Mouse (Mus musculus): ENCODE measurements at regions not wholly inside any gene's neighbourhood (a gene's known extent, or its start where the extent isn't known, plus 50 kb on each side); places are given as distances from the start of the nearest gene placed in this dataset.

DNA sequence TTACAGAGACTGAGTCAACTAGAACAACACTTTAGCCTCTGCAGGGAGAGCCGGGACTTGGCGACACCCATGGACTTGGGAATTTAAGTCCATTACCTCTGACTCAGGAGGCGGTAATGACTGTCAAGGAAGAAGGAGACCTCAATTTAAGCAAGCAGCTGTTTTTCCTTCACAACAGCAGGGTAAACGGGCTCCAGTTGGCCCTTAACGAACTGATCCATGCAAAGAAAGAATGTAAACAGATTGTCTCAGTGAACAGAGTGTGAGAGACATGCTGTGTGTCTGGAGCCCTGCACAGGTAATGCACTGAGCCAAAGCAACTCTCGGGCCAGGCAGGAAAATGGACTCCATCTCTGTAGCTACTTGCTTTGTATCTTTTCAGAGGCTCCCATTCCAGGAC lies 98.5 kb upstream of the Maf start:
- DNase-seq, result no peak

DNA sequence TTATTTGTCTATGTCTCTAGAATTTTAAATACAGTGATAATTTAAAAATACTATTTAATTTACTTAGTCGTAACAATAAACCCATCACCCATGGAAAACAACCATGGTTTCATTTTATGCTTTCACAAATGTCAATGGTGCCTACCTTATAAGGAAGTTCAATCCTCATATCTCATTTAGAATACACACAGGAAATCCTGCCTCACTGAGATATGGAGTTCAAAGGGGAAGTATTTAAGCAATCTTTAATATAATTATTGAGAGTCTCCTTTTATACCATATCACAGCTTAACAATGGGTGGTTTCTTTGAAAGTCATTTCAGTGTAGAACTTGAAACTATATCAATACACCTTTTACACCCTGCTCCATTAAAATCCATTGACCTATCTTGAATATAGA lies 86.0 kb upstream of the Maf start:
- no peak for DNase-seq

DNA sequence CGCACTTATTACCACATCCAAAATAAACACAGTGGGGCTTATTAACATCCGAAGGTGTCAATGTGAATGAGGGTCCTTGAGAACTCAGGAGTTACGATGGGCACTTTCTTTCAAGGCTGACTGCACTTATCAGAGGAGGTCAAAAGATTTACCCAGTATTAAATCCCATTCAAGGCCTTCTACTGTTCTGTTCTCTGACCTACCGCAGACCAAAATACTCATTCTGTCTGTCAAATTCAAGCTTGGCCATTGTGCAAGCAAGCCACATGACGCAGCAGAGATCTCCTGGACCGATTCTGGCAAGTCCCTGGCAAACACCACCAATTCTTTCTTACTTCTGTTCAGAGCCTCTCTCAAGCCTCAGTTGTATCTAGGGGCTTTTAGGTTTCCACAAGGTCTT lies 80.8 kb upstream of the Maf start:
- no peak for DNase-seq

DNA sequence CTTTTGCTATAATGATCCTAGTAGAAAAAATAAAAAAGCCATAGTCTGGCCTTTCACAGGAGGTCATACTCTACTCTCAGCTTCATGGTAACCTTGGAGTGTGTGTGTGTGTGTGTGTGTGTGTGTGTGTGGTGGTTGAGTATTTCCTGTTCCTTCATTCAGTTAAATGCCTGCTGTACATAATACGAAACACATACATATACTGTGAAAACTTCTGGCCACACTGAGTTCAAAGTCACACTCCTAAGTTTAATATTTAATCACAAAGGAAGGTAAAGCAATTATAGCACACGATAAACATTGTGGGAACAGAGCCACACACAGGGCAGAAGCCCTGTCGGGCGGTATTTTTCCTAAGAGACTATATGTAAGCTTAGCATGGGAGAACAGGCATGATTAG lies 78.6 kb upstream of the Maf start:
- no peak for DNase-seq

DNA sequence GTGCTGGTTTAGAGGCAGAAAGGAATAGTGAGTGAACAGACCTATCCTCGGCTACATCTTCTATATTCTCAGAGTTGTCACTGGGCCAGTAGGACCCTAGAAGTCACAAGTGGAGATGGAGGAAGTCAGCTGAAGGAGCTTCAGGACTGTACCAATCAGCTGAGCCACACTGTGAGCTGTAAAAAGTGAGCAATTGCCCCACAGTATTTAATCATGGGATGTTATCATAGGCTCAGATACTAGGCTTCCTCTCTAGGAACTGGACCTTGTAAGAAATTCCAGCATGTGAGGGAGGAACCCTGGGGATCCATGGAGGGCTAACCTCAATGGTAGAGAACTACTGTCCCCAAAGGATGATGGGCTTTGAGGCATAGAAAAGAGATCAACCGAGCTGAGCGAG lies 78.2 kb upstream of the Maf start:
- no peak for DNase-seq

DNA sequence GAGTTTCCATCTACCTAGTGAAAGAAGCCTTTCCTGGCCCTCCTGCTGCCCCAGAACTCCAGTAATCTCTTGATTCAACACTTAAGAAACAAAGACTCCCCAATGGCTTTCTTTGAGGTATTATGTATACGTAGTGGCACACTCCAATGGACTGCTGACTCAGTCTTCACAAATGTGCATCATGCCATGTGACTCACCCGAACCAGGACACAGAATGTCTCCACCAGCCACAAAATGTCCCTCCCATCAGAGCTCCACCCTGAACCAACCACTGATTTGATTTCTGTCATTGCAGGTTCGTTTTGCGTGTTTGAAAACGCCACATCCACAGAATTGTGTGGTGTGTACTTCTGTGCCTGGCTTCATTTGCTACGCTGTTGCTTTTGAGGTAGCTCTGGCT lies 75.8 kb upstream of the Maf start:
- no peak for DNase-seq

DNA sequence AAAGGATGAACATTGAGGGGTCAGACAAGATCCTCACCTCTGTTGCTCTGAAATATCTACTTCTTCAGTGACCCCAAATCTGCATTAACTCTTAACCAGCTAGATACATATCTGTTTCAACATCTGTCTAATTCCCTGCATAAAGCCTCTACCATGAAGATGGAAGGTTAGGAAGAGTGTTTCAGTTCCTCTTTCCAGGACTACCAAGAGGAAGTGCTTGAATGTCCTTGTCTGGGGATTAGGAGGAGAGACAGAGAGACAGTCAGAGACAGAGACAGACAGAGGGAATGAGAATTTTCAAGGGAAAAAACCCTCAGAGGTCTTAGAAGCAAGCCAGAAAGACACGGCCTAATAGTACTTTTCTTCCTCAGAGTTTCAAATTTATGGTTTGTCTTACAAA lies 70.8 kb upstream of the Maf start:
- DNase-seq, result no peak

DNA sequence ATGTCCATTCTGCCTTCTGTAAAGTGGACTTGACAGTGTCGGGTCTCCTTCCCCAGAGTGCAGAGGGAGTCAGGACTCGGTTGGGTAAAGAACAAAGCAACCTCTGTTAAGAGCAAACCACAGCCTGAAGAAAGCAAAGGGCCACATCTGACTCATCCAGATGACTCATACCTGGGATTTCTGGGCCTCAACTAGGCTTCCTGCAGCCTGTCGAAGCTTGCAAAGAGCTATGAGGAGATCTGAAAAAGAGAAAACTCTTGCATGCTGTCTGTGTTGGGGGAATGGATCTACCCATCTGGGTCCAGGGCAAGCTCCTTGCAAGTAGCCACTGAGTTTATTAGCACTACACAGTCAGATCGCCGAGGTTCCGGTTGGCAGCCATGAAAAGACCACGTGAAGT lies 63.5 kb upstream of the Maf start:
- no peak for DNase-seq

DNA sequence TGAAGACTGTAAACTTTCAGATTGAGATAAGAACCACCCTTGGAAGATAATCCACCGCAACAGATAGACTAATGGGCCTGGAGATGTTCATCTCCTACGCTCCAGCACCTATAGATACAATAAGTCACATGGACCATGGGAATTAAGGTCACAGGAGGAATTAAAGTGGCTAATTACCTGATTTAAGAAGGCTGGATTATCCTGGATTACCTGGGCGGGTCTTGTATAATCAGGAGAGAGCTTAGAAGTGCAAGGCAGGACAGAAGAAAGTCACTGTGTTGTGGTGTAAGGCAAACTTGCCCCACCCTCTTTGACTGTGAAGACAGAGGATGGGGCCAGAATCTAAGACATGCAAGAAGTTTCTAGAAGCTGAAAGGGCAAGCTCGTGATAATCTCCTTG lies 61.0 kb upstream of the Maf start:
- no peak for DNase-seq

DNA sequence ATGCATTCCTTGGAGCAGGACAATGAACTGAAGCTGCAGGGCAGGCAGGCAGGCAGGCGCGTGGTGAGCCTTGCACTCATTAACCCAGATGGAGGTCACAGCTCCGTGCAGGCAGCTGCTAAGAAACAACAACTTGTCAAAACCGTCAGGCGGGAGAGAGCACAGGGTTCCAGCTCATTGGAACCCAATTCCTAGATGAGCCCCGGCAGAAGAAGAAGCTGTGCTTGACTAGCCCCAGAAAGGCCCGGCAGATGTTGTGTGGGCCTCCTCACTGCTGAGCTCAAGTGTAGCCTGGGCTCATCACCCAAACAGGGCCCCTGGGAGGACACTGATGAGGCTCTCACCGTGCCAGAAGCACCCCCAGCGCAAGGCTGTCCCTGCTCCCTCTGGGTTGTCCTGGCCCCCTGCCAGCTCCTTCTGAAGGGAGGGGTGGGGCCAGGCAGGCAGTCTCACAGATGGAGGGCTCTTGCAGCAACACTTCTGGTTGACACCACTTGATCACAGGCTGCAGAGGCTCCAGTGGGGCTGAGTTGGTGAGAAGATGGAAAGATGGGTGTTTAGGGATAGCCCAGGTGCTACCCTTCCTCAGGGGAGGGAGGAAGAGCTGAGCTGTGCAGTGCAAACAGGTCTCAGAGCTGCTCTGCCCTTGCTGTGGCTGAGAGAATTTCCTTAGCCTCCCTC lies 58.8 kb upstream of the Maf start:
- DNase-seq, result no peak

DNA sequence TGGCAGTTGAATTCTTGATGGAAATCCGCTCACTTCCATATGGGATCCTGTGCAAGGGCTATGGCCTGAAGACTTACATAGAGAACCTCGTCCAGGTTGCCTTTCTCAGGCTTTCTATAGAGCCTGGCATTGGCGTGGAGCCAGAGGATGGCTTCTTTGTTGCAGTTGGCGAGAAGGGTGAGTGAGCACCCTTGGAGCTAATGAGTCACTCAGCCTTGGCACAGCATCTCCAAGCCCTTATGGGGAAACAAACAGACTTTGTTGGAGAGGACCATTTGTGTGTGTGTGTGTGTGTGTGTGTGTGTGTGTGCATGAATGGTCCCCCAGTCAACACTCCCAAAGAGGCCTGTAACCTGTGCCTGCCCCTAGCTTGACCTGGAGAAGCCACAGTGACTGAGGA lies 57.0 kb upstream of the Maf start:
- no peak for DNase-seq

DNA sequence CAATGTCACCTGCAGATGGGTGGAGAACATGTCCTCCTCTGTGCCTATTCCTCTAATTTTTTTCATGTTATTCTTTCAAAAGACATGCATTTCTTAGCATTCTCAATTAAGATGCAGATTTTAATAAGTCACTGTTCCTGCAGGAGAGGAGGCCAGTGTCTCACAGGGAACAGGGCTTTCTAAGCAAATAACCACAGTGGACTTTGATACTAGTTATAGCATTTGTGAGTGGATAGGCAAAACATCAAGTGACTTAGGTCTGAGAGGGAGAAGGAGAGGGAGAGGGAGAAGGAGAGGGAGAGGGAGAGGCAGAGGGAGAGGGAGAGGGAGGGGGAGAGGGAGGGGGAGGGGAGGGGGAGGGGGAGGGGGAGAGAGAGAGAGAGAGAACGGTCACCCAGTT lies 50.4 kb upstream of the Maf start:
- no peak for DNase-seq

Measured in thymus, postnatal 14 days (tissue).